Mouse (Mus musculus): Measurements from ENCODE around the gene Tbx1.

Gene Tbx1

GRCm38 (mm10) chr16:18622916-18623750, 32.7 kb upstream of the Tbx1 start:
- in situ Hi-C loops (cut with MseI, MboI): no loop called here

- in situ Hi-C loops (cut with MseI, MboI): no loop called here
Measured at GRCm38 (mm10) chr16:18622019-18622418, 31.5 kb upstream of the Tbx1 start, which contains the start of gene Gp1bb. Gene Gp1bb, minus strand, starts transcription at chr16:18622403.

GRCm38 (mm10) chr16:18621362-18622001, 31.0 kb upstream of the Tbx1 start:
- in situ Hi-C loops (cut with MseI, MboI): no loop called here

- in situ Hi-C loops (cut with MseI, MboI): no loop called here
Measured at GRCm38 (mm10) chr16:18620601-18621361, 30.3 kb upstream of the Tbx1 start.

GRCm38 (mm10) chr16:18620201-18620600, 29.7 kb upstream of the Tbx1 start:
- in situ Hi-C loops (cut with MseI, MboI): no loop called here

- in situ Hi-C loops (cut with MseI, MboI): loop anchor here in 1 of 2 experiments (5.0 kb wide), 1 partner anchor 182 kb away; no protein-coding TSS in a partner anchor
Measured at GRCm38 (mm10) chr16:18619110-18619509, 28.6 kb upstream of the Tbx1 start.

- in situ Hi-C loops (cut with MseI, MboI): loop anchor here in 1 of 2 experiments (5.0 kb wide), 1 partner anchor 181 kb away; no protein-coding TSS in a partner anchor
Measured at GRCm38 (mm10) chr16:18618297-18618696, 27.8 kb upstream of the Tbx1 start.

GRCm38 (mm10) chr16:18617370-18618065, 27.0 kb upstream of the Tbx1 start:
- in situ Hi-C loops (cut with MseI, MboI): loop anchor here in 1 of 2 experiments (5.0 kb wide), 1 partner anchor 180 kb away; no protein-coding TSS in a partner anchor

- in situ Hi-C loops (cut with MseI, MboI): loop anchor here in 1 of 2 experiments (5.0 kb wide), 1 partner anchor 171 kb away; no protein-coding TSS in a partner anchor
Measured at GRCm38 (mm10) chr16:18613301-18613700, 22.8 kb upstream of the Tbx1 start.

- in situ Hi-C loops (cut with MseI, MboI): loop anchor here in 1 of 2 experiments (5.0 kb wide), 1 partner anchor 169 kb away; no protein-coding TSS in a partner anchor
Measured at GRCm38 (mm10) chr16:18611752-18612151, 21.3 kb upstream of the Tbx1 start.

- in situ Hi-C loops (cut with MseI, MboI): no loop called here
Measured at GRCm38 (mm10) chr16:18609099-18609498, 18.6 kb upstream of the Tbx1 start.

- in situ Hi-C loops (cut with MseI, MboI): no loop called here
Measured at GRCm38 (mm10) chr16:18608226-18608625, 17.8 kb upstream of the Tbx1 start.

GRCm38 (mm10) chr16:18605705-18606104, 15.2 kb upstream of the Tbx1 start:
- in situ Hi-C loops (cut with MseI, MboI): no loop called here

- in situ Hi-C loops (cut with MseI, MboI): no loop called here
Measured at GRCm38 (mm10) chr16:18604267-18604701, 13.8 kb upstream of the Tbx1 start.

GRCm38 (mm10) chr16:18601447-18601846, 11.0 kb upstream of the Tbx1 start:
- in situ Hi-C loops (cut with MseI, MboI): no loop called here

- in situ Hi-C loops (cut with MseI, MboI): no loop called here
Measured at GRCm38 (mm10) chr16:18598006-18598405, 7.5 kb upstream of the Tbx1 start.

GRCm38 (mm10) chr16:18596255-18596654, 5.8 kb upstream of the Tbx1 start:
- in situ Hi-C loops (cut with MseI, MboI): no loop called here

- in situ Hi-C loops (cut with MseI, MboI): no loop called here
Measured at GRCm38 (mm10) chr16:18593930-18594329, 3.5 kb upstream of the Tbx1 start.

GRCm38 (mm10) chr16:18591047-18592018, 862 bp upstream of the Tbx1 start:
- in situ Hi-C loops (cut with MseI, MboI): no loop called here

GRCm38 (mm10) chr16:18589080-18589621, 1.3 kb downstream of the Tbx1 start:
- in situ Hi-C loops (cut with MseI, MboI): no loop called here

All from mouse trophoblast stem cell (cell line).